Mouse (Mus musculus): ENCODE measurements around the gene Zfp652. TPM values are rescaled to one million over a fixed set of nuclear protein-coding genes. Genes with fewer than 3 reads are reported as not detected.
"Not testable (repeated sequence)": the region's sequence is repeated elsewhere in the genome, so short reads cannot be mapped to it uniquely, and the experiment has no call there.

Gene Zfp652
- polyA plus RNA-seq, 1 experiment from 2014 or later, result 23.2 TPM

DNA sequence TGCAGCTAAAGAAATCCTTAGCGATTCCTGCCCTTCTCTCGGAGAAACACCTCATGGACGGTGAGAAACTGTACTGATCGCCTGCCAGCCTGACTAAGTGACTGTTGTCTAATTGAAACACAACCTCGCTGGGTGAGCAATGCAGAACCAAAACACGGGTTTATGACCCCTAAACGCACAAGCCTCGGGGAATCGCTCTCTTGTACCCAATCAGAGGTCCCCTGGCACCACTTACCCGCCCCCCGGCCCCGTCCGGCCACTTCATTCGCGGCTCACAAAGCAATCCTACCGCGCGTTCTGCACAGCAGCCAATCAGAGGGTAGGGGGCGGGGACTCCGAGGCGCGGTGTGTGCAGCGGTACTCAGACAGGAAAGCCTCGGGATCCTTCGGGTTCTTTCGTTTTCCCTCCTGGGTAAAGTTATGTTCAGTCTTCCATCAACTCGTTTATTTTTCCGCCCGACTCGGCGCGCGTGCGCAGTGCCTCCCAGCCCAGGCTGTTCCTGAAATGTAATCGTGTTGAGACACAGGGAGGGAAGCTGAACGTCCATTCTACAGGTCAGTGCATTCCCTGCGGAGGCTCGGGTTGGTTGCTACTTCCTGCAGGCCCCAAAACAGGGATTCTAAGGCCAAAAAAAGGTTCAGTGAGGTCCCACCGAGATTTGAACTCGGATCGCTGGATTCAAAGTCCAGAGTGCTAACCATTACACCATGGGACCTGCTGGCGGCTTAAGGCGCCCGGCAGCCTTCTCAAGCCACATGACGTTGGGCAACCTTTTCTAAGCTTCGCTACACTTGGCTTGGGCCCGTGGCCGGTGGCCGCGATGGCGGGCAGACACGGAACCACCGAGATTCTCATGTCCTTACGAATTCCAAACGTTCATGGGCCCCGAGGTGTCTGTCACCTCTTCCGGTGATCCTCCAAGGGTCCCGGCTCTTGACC lies 146.3 kb downstream of the Zfp652 start:
- H3K4me3 ChIP-seq (ENCODE audit: low read length), result peak overlapping the region; percentile 82
- WGBS, result under 1% methylated on average over 58 of the region's 58 CpGs
- peak; percentile 99 for ATAC-seq (ENCODE audit: low read depth)

GRCm38 (mm10) chr11:95859468-95859855 lies 147.0 kb downstream of the Zfp652 start:
- Histone ChIP-seq H3K4me3 (ENCODE audit: low read length) (peak overlapping the region; percentile 82), H3K4me2 (ENCODE audit: low read depth, low read length) (peak overlapping the region; percentile 87), H3K4me1 (replicated peaks; ENCODE audit: control insufficient read depth, insufficient read depth, low read length) (peaks cover 16% of the 10 kb centered on the region), H3K9ac (ENCODE audit: low read length) (peak overlapping the region; percentile 76), H3K27me3 (ENCODE audit: control insufficient read depth, insufficient read depth, low read depth, low read length) (no peaks in the 10 kb centered on the region), H3K9me3 (ENCODE audit: control insufficient read depth, low read length) (no peaks in the 10 kb centered on the region), H3K36me3 (ENCODE audit: control insufficient read depth, insufficient read depth, low read length) (no peaks in the 10 kb centered on the region), H3K27ac (ENCODE audit: low read length) (peak overlapping the region; percentile 96)
- ATAC-seq (ENCODE audit: low read depth), result peak; percentile 50
- 0% methylated on average over 35 of the region's 35 CpGs for WGBS

More for the DNA sequence above, 146.3 kb downstream of the Zfp652 start:
- Histone ChIP-seq H3K9ac (ENCODE audit: low read length) (peak overlapping the region; percentile 78), H3K4me2 (ENCODE audit: low read depth, low read length) (peak overlapping the region; percentile 87), H3K27ac (ENCODE audit: low read length) (peak overlapping the region; percentile 96), H3K4me1 (replicated peaks; ENCODE audit: control insufficient read depth, insufficient read depth, low read length) (peaks cover 16% of the 10 kb centered on the region), H3K27me3 (ENCODE audit: control insufficient read depth, insufficient read depth, low read depth, low read length) (no peaks in the 10 kb centered on the region), H3K36me3 (ENCODE audit: control insufficient read depth, insufficient read depth, low read length) (no peaks in the 10 kb centered on the region), H3K9me3 (ENCODE audit: control insufficient read depth, low read length) (no peaks in the 10 kb centered on the region)

GRCm38 (mm10) chr11:95860071-95860490 lies 147.6 kb downstream of the Zfp652 start:
- no peak overlapping the region for H3K27ac ChIP-seq (ENCODE audit: low read length)
- H3K4me2 ChIP-seq (ENCODE audit: low read depth, low read length), result peak overlapping the region; percentile 87
- no peaks in the 10 kb centered on the region for H3K9me3 ChIP-seq (ENCODE audit: control insufficient read depth, low read length)
- no peaks in the 10 kb centered on the region for H3K27me3 ChIP-seq (ENCODE audit: control insufficient read depth, insufficient read depth, low read depth, low read length)
- H3K4me1 ChIP-seq (replicated peaks; ENCODE audit: control insufficient read depth, insufficient read depth, low read length), result peaks cover 16% of the 10 kb centered on the region
- no peaks in the 10 kb centered on the region for H3K36me3 ChIP-seq (ENCODE audit: control insufficient read depth, insufficient read depth, low read length)
- 11% methylated on average over 3 of the region's 3 CpGs for WGBS
- H3K4me3 ChIP-seq (ENCODE audit: low read length), result peak overlapping the region; percentile 82
- no peak for ATAC-seq (ENCODE audit: low read depth)
- H3K9ac ChIP-seq (ENCODE audit: low read length), result peak overlapping the region; percentile 76

DNA sequence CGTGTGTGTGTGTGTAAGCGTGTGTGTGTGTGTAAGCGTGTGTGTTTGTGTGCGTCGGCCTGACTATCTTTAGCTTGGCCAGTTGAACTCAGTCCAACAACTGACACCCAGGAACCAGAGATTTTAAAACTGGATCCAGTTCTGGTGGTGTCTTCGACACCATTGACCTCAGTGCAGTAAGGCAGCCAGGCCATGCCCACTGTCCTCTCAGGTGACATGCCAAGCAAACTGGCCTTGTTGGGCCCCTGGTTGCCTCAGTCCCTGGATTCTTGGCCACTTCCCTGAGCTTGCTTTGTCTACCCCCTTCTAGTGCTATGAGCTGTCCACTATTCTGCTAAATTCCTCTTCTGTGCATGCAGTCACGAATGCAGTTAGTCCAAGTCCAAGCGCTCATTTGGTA lies 148.9 kb downstream of the Zfp652 start:
- Histone ChIP-seq H3K4me3 (ENCODE audit: low read length) (no peak overlapping the region), H3K4me1 (replicated peaks; ENCODE audit: control insufficient read depth, insufficient read depth, low read length) (peaks cover 16% of the 10 kb centered on the region), H3K27me3 (ENCODE audit: control insufficient read depth, insufficient read depth, low read depth, low read length) (no peaks in the 10 kb centered on the region), H3K9ac (ENCODE audit: low read length) (no peak overlapping the region), H3K4me2 (ENCODE audit: low read depth, low read length) (no peak overlapping the region), H3K9me3 (ENCODE audit: control insufficient read depth, low read length) (no peaks in the 10 kb centered on the region), H3K36me3 (ENCODE audit: control insufficient read depth, insufficient read depth, low read length) (no peaks in the 10 kb centered on the region), H3K27ac (ENCODE audit: low read length) (no peak overlapping the region)
- 94% methylated on average over 8 of the region's 8 CpGs for WGBS
- ATAC-seq (ENCODE audit: low read depth), result no peak

DNA sequence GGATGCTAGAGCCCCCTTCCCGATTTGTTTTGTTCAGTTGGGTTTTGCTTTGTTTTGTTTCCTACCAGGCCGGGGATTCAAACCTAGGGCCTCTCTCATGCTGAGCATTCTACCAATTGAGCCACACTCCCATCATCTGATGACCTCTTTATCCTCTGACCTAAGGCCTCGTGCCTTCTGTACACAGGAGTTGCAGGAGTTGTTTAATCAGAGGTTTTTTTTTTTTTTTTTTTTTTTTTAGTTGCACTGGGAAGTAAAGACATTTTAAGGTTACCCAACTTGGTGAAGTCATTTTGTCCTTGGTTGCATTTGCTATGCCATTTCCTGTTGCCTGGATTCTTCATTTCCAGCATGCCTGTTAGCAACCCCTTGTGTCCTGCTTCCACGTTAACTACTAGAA lies 157.0 kb downstream of the Zfp652 start:
- Histone ChIP-seq H3K9me3 (ENCODE audit: control insufficient read depth, low read length) (no peaks in the 10 kb centered on the region), H3K4me3 (ENCODE audit: low read length) (no peak overlapping the region), H3K36me3 (ENCODE audit: control insufficient read depth, insufficient read depth, low read length) (no peaks in the 10 kb centered on the region), H3K4me2 (ENCODE audit: low read depth, low read length) (no peak overlapping the region), H3K9ac (ENCODE audit: low read length) (no peak overlapping the region), H3K27me3 (ENCODE audit: control insufficient read depth, insufficient read depth, low read depth, low read length) (no peaks in the 10 kb centered on the region), H3K27ac (ENCODE audit: low read length) (no peak overlapping the region), H3K4me1 (replicated peaks; ENCODE audit: control insufficient read depth, insufficient read depth, low read length) (no peaks in the 10 kb centered on the region)
- 58% methylated on average over 4 of the region's 4 CpGs for WGBS
- ATAC-seq (ENCODE audit: low read depth), result no peak

- no peak overlapping the region for H3K27ac ChIP-seq (ENCODE audit: low read length)
- no peak overlapping the region for H3K4me3 ChIP-seq (ENCODE audit: low read length)
- no peaks in the 10 kb centered on the region for H3K27me3 ChIP-seq (ENCODE audit: control insufficient read depth, insufficient read depth, low read depth, low read length)
- 49% methylated on average over 6 of the region's 6 CpGs for WGBS
- H3K4me1 ChIP-seq (replicated peaks; ENCODE audit: control insufficient read depth, insufficient read depth, low read length), result no peaks in the 10 kb centered on the region
- H3K4me2 ChIP-seq (ENCODE audit: low read depth, low read length), result no peak overlapping the region
- H3K36me3 ChIP-seq (ENCODE audit: control insufficient read depth, insufficient read depth, low read length), result no peaks in the 10 kb centered on the region
- no peaks in the 10 kb centered on the region for H3K9me3 ChIP-seq (ENCODE audit: control insufficient read depth, low read length)
- H3K9ac ChIP-seq (ENCODE audit: low read length), result no peak overlapping the region
- ATAC-seq (ENCODE audit: low read depth), result no peak
Observed at GRCm38 (mm10) chr11:95869918-95870470, 157.5 kb downstream of the Zfp652 start.

DNA sequence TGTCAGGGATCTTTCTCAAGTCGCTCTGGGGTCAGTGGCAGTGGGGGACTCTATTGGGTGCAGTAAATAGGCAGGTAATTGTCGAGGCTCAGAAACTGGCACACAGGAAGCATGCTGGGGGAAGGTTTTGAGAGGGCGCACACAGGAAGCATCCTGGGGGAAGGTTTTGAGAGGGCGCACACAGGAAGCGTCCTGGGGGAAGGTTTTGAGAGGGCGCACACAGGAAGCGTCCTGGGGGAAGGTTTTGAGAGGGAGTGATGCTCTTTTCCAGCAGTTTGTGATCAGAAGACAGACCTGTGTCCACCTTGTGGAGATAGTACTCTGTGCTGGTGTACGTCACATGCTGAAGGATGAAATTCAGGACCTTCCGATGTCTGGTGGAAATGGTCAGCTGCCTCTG lies 163.3 kb downstream of the Zfp652 start:
- H3K27me3 ChIP-seq (ENCODE audit: control insufficient read depth, insufficient read depth, low read depth, low read length), result no peaks in the 10 kb centered on the region
- no peak overlapping the region for H3K4me3 ChIP-seq (ENCODE audit: low read length)
- no peaks in the 10 kb centered on the region for H3K36me3 ChIP-seq (ENCODE audit: control insufficient read depth, insufficient read depth, low read length)
- no peak overlapping the region for H3K27ac ChIP-seq (ENCODE audit: low read length)
- WGBS, result 30% methylated on average over 9 of the region's 9 CpGs
- no peak overlapping the region for H3K4me2 ChIP-seq (ENCODE audit: low read depth, low read length)
- ATAC-seq (ENCODE audit: low read depth), result no peak
- no peaks in the 10 kb centered on the region for H3K9me3 ChIP-seq (ENCODE audit: control insufficient read depth, low read length)
- H3K9ac ChIP-seq (ENCODE audit: low read length), result no peak overlapping the region
- H3K4me1 ChIP-seq (replicated peaks; ENCODE audit: control insufficient read depth, insufficient read depth, low read length), result no peaks in the 10 kb centered on the region

GRCm38 (mm10) chr11:95876296-95876695 lies 163.8 kb downstream of the Zfp652 start:
- 19% methylated on average over 7 of the region's 7 CpGs for WGBS
- Histone ChIP-seq H3K36me3 (ENCODE audit: control insufficient read depth, insufficient read depth, low read length) (no peaks in the 10 kb centered on the region), H3K4me3 (ENCODE audit: low read length) (no peak overlapping the region), H3K4me2 (ENCODE audit: low read depth, low read length) (no peak overlapping the region), H3K27ac (ENCODE audit: low read length) (no peak overlapping the region), H3K9ac (ENCODE audit: low read length) (no peak overlapping the region), H3K4me1 (replicated peaks; ENCODE audit: control insufficient read depth, insufficient read depth, low read length) (no peaks in the 10 kb centered on the region), H3K27me3 (ENCODE audit: control insufficient read depth, insufficient read depth, low read depth, low read length) (no peaks in the 10 kb centered on the region), H3K9me3 (ENCODE audit: control insufficient read depth, low read length) (no peaks in the 10 kb centered on the region)
- no peak for ATAC-seq (ENCODE audit: low read depth)

GRCm38 (mm10) chr11:95879861-95880260 lies 167.4 kb downstream of the Zfp652 start:
- not testable (repeated sequence) for H3K27me3 ChIP-seq (ENCODE audit: control insufficient read depth, insufficient read depth, low read depth, low read length); H3K4me2 ChIP-seq (ENCODE audit: low read depth, low read length); H3K4me1 ChIP-seq (replicated peaks; ENCODE audit: control insufficient read depth, insufficient read depth, low read length); H3K36me3 ChIP-seq (ENCODE audit: control insufficient read depth, insufficient read depth, low read length); H3K9ac ChIP-seq (ENCODE audit: low read length); H3K9me3 ChIP-seq (ENCODE audit: control insufficient read depth, low read length); H3K4me3 ChIP-seq (ENCODE audit: low read length); H3K27ac ChIP-seq (ENCODE audit: low read length); ATAC-seq (ENCODE audit: low read depth)
- whole genome bisulfite sequencing, result 57% methylated on average over 2 of the region's 2 CpGs
